Mouse (Mus musculus) lung, embryonic 14.5 days (tissue): ENCODE measurements around the gene Elmo1. TPM values are rescaled to one million over a fixed set of nuclear protein-coding genes. Genes with fewer than 3 reads are reported as not detected.

Source experiments
- ATAC-seq: fragments of 200-750 bp; cut with Nextera tagmentation; 2 replicates; pipeline ENCODE4 v1.8.0; 2017; ENCODE audit warnings: mild to moderate bottlenecking, moderate TSS enrichment, moderate library complexity; ENCODE audit not compliant: insufficient read depth
- DNase-seq: peaks from one replicate; pipeline ENCODE4 v3.0.0-alpha.2; 2015
- H3K27ac ChIP-seq: fragments of 300-500 bp; sonication (generic); 2 replicates; pipeline ENCODE4 v1.5.1; 2014; ENCODE audit warnings: low read depth, mild to moderate bottlenecking, moderate library complexity
- H3K27me3 ChIP-seq: fragments of 300-500 bp; sonication (generic); 2 replicates; pipeline ENCODE4 v1.6.1; 2014; ENCODE audit warnings: low read length, control low read depth; ENCODE audit not compliant: insufficient read depth
- H3K36me3 ChIP-seq: fragments of 300-500 bp; sonication (generic); 2 replicates; pipeline ENCODE4 v1.6.1; 2014; ENCODE audit warnings: control low read depth; ENCODE audit not compliant: insufficient read depth
- H3K4me1 ChIP-seq: fragments of 300-500 bp; sonication (generic); 2 replicates; pipeline ENCODE4 v1.6.1; 2014; ENCODE audit warnings: antibody characterized with exemption, control low read depth; ENCODE audit not compliant: insufficient read depth
- H3K4me2 ChIP-seq: fragments of 300-500 bp; sonication (generic); 2 replicates; pipeline ENCODE4 v1.6.1; 2014; ENCODE audit warnings: mild to moderate bottlenecking
- H3K4me3 ChIP-seq: fragments of 300-500 bp; sonication (generic); 2 replicates; pipeline ENCODE4 v1.5.1; 2014; ENCODE audit warnings: low read depth, low read length
- H3K9ac ChIP-seq: fragments of 300-500 bp; sonication (generic); 2 replicates; pipeline ENCODE4 v1.6.1; 2014
- H3K9me3 ChIP-seq: fragments of 300-500 bp; sonication (generic); 2 replicates; pipeline ENCODE4 v1.6.1; 2016; ENCODE audit warnings: low read depth, low read length, control low read depth
- CTCF ChIP-seq: IDR thresholded peaks from 2 replicates; pipeline ENCODE4 v1.5.1; 2016; ENCODE audit warnings: antibody characterized with exemption, low read depth
- WGBS: fragments of 180-500 bp; shearing (Covaris S2); extraction: QIAGEN DNeasy Blood & Tissue Kit; methylation state at CpG from one replicate; pipeline ENCODE4 v1.1.7; 2014; 5-methylcytosine and 5-hydroxymethylcytosine counted together
- polyA plus RNA-seq: library from polyadenylated mRNA; unstranded; fragments of >200 nt; fragmentation: Nextera tagmentation; extraction: Ambion mirVana; gene quantifications from 2 replicates; pipeline ENCODE4 v1.2.1, GENCODE M21; 2014

Elmo1 gene
- polyA plus RNA-seq, 1 experiment from 2014 or later, result 37.8 TPM

DNA sequence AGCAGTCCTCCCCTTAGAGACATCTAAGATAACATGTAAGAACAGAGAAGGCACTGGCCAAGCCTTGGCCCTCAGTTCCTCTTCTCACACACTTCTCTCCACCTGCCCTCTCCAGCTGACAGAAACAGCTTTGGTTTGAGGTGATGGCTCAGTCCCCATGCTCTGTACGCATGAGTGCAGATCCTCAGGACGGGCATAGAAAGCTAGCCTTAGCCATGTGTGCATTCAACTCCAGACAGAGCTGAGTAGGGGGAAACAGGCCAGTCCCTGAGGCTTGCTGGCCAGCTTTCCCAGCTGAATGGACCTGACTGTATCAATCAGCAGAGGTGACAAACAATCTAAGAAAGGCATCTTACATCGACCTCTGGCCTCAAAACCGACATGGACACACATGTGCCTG, 435.4 kb downstream of the Elmo1 start:
- DNase-seq (no peak), ATAC-seq (no peak)
- no peak overlapping the region for H3K4me2 ChIP-seq
- no peaks in the 10 kb centered on the region for H3K27me3 ChIP-seq
- no peak overlapping the region for H3K27ac ChIP-seq
- no peak overlapping the region for H3K4me3 ChIP-seq
- H3K9me3 ChIP-seq, result no peaks in the 10 kb centered on the region
- H3K9ac ChIP-seq, result no peak overlapping the region
- 71% methylated on average over 4 of the region's 4 CpGs for WGBS
- no peak for TF ChIP-seq CTCF
- H3K36me3 ChIP-seq, result no peaks in the 10 kb centered on the region
- H3K4me1 ChIP-seq, result no peaks in the 10 kb centered on the region

DNA sequence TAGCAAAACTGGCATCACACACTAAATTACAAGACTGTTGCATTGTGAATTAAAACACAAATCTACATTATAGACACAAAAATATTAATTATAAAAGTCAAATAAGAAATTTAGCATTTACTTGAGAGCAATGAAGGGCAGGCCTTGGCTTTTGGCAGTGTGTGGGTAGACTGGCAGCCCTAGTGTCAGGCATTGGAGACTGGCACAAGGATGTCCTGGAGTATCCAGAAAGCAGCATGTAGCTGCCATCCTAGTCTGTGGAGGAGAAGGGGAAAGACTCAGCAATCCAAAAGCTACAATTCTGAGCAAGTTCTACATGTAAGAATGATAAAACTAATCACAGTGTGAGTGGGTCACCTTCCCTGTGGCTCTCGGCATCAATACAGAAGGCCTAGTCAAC, 446.7 kb downstream of the Elmo1 start:
- 90% methylated on average over 1 of the region's 1 CpGs for WGBS
- no peaks in the 10 kb centered on the region for H3K36me3 ChIP-seq

DNA sequence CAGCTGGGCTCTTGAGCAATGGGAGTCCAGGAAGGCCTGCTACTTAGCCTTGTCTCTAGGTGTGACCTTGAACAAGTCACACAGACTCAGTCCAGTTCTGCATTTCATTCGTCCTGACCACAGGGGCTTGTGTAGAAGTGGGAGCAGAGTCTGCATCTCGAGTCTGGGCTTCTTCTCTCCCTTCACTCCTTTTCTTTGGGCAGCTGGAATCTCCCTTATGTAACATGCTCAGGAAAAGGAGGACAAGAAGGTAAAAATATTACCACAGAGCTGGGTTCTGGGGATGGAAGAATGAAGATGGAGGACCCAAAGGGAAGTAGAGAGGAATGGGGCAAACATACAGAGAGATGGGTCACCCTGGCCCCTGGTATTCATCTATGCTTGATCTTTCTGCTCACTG, 447.1 kb downstream of the Elmo1 start:
- no peak for ATAC-seq
- H3K4me1 ChIP-seq, result no peaks in the 10 kb centered on the region; the same call in 1 of the 2 replicates
- no peak overlapping the region for H3K4me2 ChIP-seq
- no peak overlapping the region for H3K27ac ChIP-seq
- H3K9ac ChIP-seq, result no peak overlapping the region
- DNase-seq, result no peak
- no peaks in the 10 kb centered on the region for H3K36me3 ChIP-seq
- TF ChIP-seq CTCF, result no peak
- WGBS, result 75% methylated on average over 2 of the region's 2 CpGs
- H3K9me3 ChIP-seq, result no peaks in the 10 kb centered on the region
- no peaks in the 10 kb centered on the region for H3K27me3 ChIP-seq
- H3K4me3 ChIP-seq, result no peak overlapping the region

More for the DNA sequence above, 446.7 kb downstream of the Elmo1 start:
- Histone ChIP-seq H3K4me2 (no peak overlapping the region), H3K9ac (no peak overlapping the region), H3K9me3 (no peaks in the 10 kb centered on the region), H3K4me1 (no peaks in the 10 kb centered on the region; the same call in 1 of the 2 replicates), H3K27me3 (no peaks in the 10 kb centered on the region), H3K27ac (no peak overlapping the region), H3K4me3 (no peak overlapping the region)
- ATAC-seq (no peak), DNase-seq (no peak)
- no peak for TF ChIP-seq CTCF

DNA sequence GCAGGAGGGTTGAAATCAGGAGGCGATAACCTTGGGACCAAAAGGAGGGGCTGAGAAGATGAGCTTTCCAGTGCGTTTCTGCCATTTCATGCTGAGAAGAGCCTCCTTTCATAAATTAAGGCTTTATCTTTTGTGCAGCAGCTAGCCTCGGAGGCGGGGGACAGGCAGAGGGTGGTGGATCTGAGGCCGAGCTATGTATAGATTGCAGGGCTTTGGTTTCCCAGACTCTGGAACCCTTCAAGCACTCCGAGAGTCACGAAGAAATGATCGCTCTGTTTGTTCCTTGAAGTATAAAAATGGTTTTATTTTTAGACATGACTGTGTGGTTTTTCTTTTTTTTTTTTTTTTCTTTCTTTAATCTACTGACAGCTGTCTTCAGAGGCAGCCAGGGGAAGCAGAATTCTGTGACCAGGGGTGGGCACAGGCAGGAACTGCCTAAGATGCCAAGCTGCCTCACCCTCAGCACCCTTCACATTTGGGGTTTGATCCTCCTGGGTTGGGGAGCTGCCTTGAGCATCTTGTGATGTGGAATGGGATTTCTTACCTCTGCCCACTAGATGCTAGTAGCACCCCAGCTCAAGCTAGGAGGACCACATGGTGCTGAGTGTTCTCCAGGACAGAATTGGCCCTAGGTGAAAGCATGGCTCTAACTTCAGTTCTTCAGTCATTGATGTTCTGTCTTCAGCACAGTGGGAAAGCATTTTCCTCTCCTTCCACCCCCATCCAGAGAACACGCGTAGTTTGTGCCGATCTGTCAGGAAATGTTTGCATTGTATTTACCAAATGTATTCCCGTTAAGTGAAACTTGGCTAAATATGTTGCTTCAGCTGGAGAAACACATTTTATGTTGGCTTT, 448.0 kb downstream of the Elmo1 start:
- ATAC-seq (no peak), DNase-seq (no peak)
- 63% methylated on average over 12 of the region's 12 CpGs for WGBS
- H3K4me3 ChIP-seq, result no peak overlapping the region
- H3K27ac ChIP-seq, result no peak overlapping the region
- TF ChIP-seq CTCF, result no peak
- no peak overlapping the region for H3K9ac ChIP-seq
- H3K4me2 ChIP-seq, result no peak overlapping the region
- H3K4me1 ChIP-seq, result no peaks in the 10 kb centered on the region; the same call in 1 of the 2 replicates
- no peaks in the 10 kb centered on the region for H3K27me3 ChIP-seq
- no peaks in the 10 kb centered on the region for H3K36me3 ChIP-seq
- no peaks in the 10 kb centered on the region for H3K9me3 ChIP-seq

DNA sequence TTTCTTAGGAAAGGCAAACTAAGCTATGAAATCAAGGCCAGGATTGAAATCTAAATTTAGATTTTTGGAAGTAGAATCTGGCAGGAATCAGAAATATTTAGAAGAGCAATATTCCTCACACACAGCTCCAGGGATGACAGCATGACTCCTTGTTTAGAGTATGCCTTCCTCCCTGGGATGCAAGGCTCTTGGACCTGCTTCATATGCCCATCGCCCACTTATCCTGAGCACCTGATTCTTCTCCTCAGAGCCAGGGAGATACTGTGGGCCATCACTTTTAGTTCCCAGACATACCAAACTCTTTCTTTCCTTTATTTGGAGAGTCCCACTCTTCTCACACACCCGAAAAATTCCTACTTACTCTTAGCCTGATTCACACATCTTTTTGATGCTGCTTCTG, 449.2 kb downstream of the Elmo1 start:
- H3K4me3 ChIP-seq, result no peak overlapping the region
- DNase-seq, result no peak
- WGBS, result 86% methylated on average over 2 of the region's 2 CpGs

DNA sequence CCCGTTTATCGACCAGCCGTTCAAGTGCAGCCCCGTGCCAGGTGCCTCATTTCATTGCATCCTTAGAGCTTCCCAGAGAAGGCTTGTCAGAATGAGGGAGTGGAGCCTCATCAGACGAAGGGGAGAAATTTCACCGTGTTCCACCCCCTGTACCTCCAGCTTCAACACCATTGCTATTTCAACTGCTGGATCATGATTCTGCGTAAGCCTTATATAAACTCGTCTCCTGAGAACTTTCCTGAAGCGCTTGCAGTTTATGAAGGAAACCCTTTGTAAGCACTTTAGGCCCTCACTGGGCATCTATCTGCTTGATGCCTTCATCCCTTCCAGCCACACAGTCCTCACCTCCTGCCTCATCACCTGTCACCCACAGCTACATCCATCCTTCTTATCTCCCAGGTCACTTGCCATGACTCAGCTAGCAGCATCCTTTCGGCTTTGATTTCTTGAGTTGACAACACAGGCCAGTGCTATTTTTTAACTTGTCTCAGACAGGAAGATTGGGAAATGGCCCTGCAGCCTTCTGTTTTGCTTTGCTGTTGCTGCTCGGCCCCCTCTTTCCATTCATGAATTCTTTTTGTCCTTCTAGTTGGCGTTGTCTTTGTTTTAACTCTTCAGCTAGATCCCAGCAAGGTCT, 456.3 kb downstream of the Elmo1 start:
- no peak overlapping the region for H3K4me2 ChIP-seq
- H3K36me3 ChIP-seq, result no peaks in the 10 kb centered on the region
- WGBS, result 56% methylated on average over 12 of the region's 12 CpGs
- ATAC-seq (no peak), DNase-seq (peak; percentile 15)
- TF ChIP-seq CTCF, result no peak
- no peak overlapping the region for H3K4me3 ChIP-seq
- H3K4me1 ChIP-seq, result no peaks in the 10 kb centered on the region; the same call in 1 of the 2 replicates
- no peak overlapping the region for H3K9ac ChIP-seq
- H3K27ac ChIP-seq, result no peak overlapping the region
- no peaks in the 10 kb centered on the region for H3K27me3 ChIP-seq
- H3K9me3 ChIP-seq, result no peaks in the 10 kb centered on the region

More for the DNA sequence above, 449.2 kb downstream of the Elmo1 start:
- Histone ChIP-seq H3K27ac (no peak overlapping the region), H3K27me3 (no peaks in the 10 kb centered on the region), H3K36me3 (no peaks in the 10 kb centered on the region), H3K9ac (no peak overlapping the region), H3K4me2 (no peak overlapping the region), H3K9me3 (no peaks in the 10 kb centered on the region), H3K4me1 (no peaks in the 10 kb centered on the region; the same call in 1 of the 2 replicates)
- no peak for TF ChIP-seq CTCF
- no peak for ATAC-seq

DNA sequence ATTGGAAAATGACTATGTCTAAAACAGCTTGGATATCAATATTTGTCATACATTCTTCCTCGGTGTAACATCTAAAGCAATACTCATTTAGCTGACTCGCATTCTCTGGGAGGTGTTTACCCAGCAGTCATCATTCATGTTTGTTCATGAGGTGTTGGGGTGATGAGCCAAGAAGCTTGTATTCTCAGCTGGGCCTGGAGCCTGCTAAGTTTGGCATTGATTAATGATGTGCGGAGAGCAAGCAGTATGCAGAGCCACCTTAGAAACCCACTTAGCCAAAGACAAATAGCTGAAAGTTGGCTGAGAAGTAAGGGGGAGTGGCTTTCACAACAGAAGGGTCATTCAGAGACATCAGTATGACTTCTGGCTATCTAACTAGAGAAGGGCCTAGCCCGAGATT, 459.6 kb downstream of the Elmo1 start:
- H3K4me1 ChIP-seq, result no peaks in the 10 kb centered on the region; the same call in 1 of the 2 replicates
- H3K9me3 ChIP-seq, result no peaks in the 10 kb centered on the region
- no peak overlapping the region for H3K9ac ChIP-seq
- H3K27ac ChIP-seq, result no peak overlapping the region
- TF ChIP-seq CTCF, result no peak
- peak; percentile 97 for ATAC-seq
- DNase-seq, result peak; percentile 84
- no peaks in the 10 kb centered on the region for H3K27me3 ChIP-seq
- no peaks in the 10 kb centered on the region for H3K36me3 ChIP-seq
- H3K4me2 ChIP-seq, result no peak overlapping the region
- no peak overlapping the region for H3K4me3 ChIP-seq
- 17% methylated on average over 4 of the region's 4 CpGs for WGBS
